Comparison of ENCODE assay signal across 18 mouse cellular contexts in the genomic region with DNA sequence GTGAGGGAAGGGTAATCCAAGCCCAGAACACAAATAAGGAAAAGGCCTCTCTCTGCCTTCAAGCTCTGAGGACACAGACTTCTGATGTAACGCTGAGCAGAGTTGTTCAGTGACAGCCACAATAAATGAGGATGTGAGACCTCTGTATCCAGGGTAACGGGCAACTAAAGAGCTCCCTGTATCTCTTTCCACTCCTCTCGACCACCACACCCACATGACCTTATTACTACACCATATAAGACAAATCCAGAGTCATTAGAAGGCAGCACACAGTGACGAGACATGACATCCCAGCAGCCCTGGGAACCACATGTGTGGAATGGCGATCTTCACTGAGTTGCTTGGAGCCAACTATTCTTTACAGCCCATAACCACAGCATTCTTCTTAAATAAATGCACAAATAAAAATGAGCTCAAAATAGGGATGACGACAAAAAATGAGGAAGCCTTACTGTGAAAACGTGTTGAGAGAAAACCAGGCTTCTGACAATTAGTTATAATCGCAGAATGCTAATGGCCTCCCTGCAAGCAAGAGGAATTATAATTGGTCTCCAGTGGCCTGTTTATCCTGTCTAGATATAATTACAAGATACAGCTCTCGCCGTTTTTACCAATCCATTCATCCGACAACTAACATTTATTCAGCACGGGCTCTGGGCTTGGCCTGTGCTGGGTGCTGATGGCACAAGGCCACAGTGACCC. TPM values are rescaled to one million over a fixed set of nuclear protein-coding genes. Genes with fewer than 3 reads are reported as not detected.
DNase-seq lines count a peak whose midpoint lies in the region; ATAC-seq lines count a peak whose summit lies in the region.
"Had no signal": no experiment of that assay in that cellular context is flagged by ENCODE, and none has a peak within 500 bp of the region (broad histone marks: within the 10 kb centered on the region; RNA-seq: fewer than 3 reads in every experiment).

No protein-coding gene starts in this region.

- ATAC-seq in hindbrain, embryonic 11.5 days (ENCODE audit: low FRiP score), result peak; percentile 75
- ATAC-seq in granulocyte monocyte progenitor cell, adult 5-6 weeks (replicated peaks; ENCODE audit: poor library complexity, severe bottlenecking), result peak; percentile 96
- peak; percentile 86 for ATAC-seq in midbrain, embryonic 13.5 days
- peak; percentile 46 for ATAC-seq in neural tube, embryonic 15.5 days (ENCODE audit: low FRiP score)

- H3K27me3 ChIP-seq in hindbrain, embryonic 11.5 days (ENCODE audit: control insufficient read depth, insufficient read depth, low read length), result no peaks in the 10 kb centered on the region
- H3K27me3 ChIP-seq in hindbrain, embryonic 10.5 days (ENCODE audit: insufficient read depth, poor library complexity, severe bottlenecking), result no peaks in the 10 kb centered on the region
- H3K27me3 ChIP-seq in midbrain, embryonic 13.5 days, result no peaks in the 10 kb centered on the region
- H3K27me3 ChIP-seq in neural tube, embryonic 15.5 days (replicated peaks), result no peaks in the 10 kb centered on the region
- H3K27me3 ChIP-seq: limb, embryonic 12.5 days had no signal

- no peak overlapping the region for H3K4me2 ChIP-seq in hindbrain, embryonic 11.5 days (replicated peaks; ENCODE audit: low read depth, low read length)
- H3K4me2 ChIP-seq in midbrain, embryonic 13.5 days (replicated peaks), result no peak overlapping the region
- no peak overlapping the region for H3K4me2 ChIP-seq in neural tube, embryonic 15.5 days
- H3K4me2 ChIP-seq: limb, embryonic 12.5 days had no signal

- no peaks in the 10 kb centered on the region for H3K4me1 ChIP-seq in hindbrain, embryonic 11.5 days (replicated peaks; ENCODE audit: control insufficient read depth, insufficient read depth, low read length)
- peaks cover 14% of the 10 kb centered on the region for H3K4me1 ChIP-seq in hindbrain, embryonic 10.5 days (replicated peaks)
- peaks cover 34% of the 10 kb centered on the region for H3K4me1 ChIP-seq in midbrain, embryonic 13.5 days (replicated peaks)
- peaks cover 33% of the 10 kb centered on the region for H3K4me1 ChIP-seq in neural tube, embryonic 15.5 days
- H3K4me1 ChIP-seq: limb, embryonic 12.5 days had no signal

- H3K36me3 ChIP-seq in hindbrain, embryonic 11.5 days (ENCODE audit: control insufficient read depth, insufficient read depth, low read length), result no peaks in the 10 kb centered on the region
- peaks cover 27% of the 10 kb centered on the region for H3K36me3 ChIP-seq in hindbrain, embryonic 10.5 days
- no peaks in the 10 kb centered on the region for H3K36me3 ChIP-seq in midbrain, embryonic 13.5 days
- H3K36me3 ChIP-seq in neural tube, embryonic 15.5 days, result peaks cover under 1% of the 10 kb centered on the region; the same call in 1 of the 2 replicates

- intact Hi-C loops in left cerebral cortex, postnatal 4 days (cut with DNase I), result no loop called here

- H3K4me3 ChIP-seq in hindbrain, embryonic 11.5 days (ENCODE audit: low read depth, low read length), result no peak overlapping the region
- H3K4me3 ChIP-seq in hindbrain, embryonic 10.5 days, result no peak overlapping the region
- no peak overlapping the region for H3K4me3 ChIP-seq in midbrain, embryonic 13.5 days (replicated peaks)
- no peak overlapping the region for H3K4me3 ChIP-seq in neural tube, embryonic 15.5 days (replicated peaks)
- H3K4me3 ChIP-seq: limb, embryonic 12.5 days had no signal

- no peaks in the 10 kb centered on the region for H3K9me3 ChIP-seq in hindbrain, embryonic 11.5 days (ENCODE audit: control insufficient read depth, low read length)
- H3K9me3 ChIP-seq in hindbrain, embryonic 10.5 days, result 0 out of 2 replicates have a peak, but pooled peaks cover 4% of the 10 kb centered on the region
- H3K9me3 ChIP-seq in midbrain, embryonic 13.5 days, result peaks cover 5% of the 10 kb centered on the region; the same call in 1 of the 2 replicates
- no peaks in the 10 kb centered on the region; the same call in 1 of the 2 replicates for H3K9me3 ChIP-seq in neural tube, embryonic 15.5 days (replicated peaks)

- no peak for DNase-seq in hindbrain, embryonic 11.5 days (ENCODE audit: low spot score)
- DNase-seq in hindbrain, embryonic 10.5 days (ENCODE audit: low spot score), result no peak
- no peak for DNase-seq in left cerebral cortex, postnatal 4 days
- no peak for DNase-seq in cerebellum, adult 9-10 months
- DNase-seq in cerebellum, adult 18-20 months, result no peak
- DNase-seq: heart, postnatal 14 days; kidney, adult 2 months; right cerebral cortex, postnatal 14 days had no signal

- no peak overlapping the region for H3K9ac ChIP-seq in hindbrain, embryonic 11.5 days (ENCODE audit: low read depth, low read length)
- H3K9ac ChIP-seq in midbrain, embryonic 13.5 days (replicated peaks), result no peak overlapping the region
- H3K9ac ChIP-seq in neural tube, embryonic 15.5 days (replicated peaks), result no peak overlapping the region
- H3K9ac ChIP-seq: limb, embryonic 12.5 days had no signal

- 67% methylated on average over 12 of the region's 12 CpGs for WGBS in hindbrain, embryonic 11.5 days
- 77% methylated on average over 12 of the region's 12 CpGs for WGBS in hindbrain, embryonic 10.5 days
- 51% methylated on average over 12 of the region's 12 CpGs for WGBS in midbrain, embryonic 13.5 days
- 23% methylated on average over 12 of the region's 12 CpGs for WGBS in neural tube, embryonic 15.5 days

- H3K27ac ChIP-seq in hindbrain, embryonic 11.5 days (ENCODE audit: low read depth, low read length), result peak overlapping the region; percentile 55
- no peak overlapping the region for H3K27ac ChIP-seq in hindbrain, embryonic 10.5 days
- peak overlapping the region; percentile 78 for H3K27ac ChIP-seq in midbrain, embryonic 13.5 days
- H3K27ac ChIP-seq in neural tube, embryonic 15.5 days (replicated peaks), result peak overlapping the region; percentile 63
- H3K27ac ChIP-seq: limb, embryonic 12.5 days; macrophage had no signal

RNA-seq across cellular contexts. Expression of a gene that starts 27.7 kb away (rescaled TPM):
- polyA plus RNA-seq in hindbrain, embryonic 11.5 days (2014; fragmentation: Nextera tagmentation; extraction: Ambion mirVana), result not detected in 2 replicates
- polyA plus RNA-seq in hindbrain, embryonic 10.5 days (2016; fragmentation: Nextera tagmentation; extraction: Ambion mirVana), result not detected in 2 replicates
- total RNA-seq in granulocyte monocyte progenitor cell, adult 5-6 weeks (2014; fragmentation: Nextera tagmentation), result not detected in 2 replicates
- not detected in 2 replicates for total RNA-seq in granulocyte monocyte progenitor cell, adult 5-6 weeks (2017)
- not detected in 2 replicates for polyA plus RNA-seq in midbrain, embryonic 13.5 days (2015; fragmentation: Nextera tagmentation; extraction: Ambion mirVana)
- not detected in 2 replicates for polyA plus RNA-seq in neural tube, embryonic 15.5 days (2015; fragmentation: Nextera tagmentation; extraction: Ambion mirVana)
- not detected for total RNA-seq in left cerebral cortex, postnatal 4 days (2021)
- total RNA-seq: adrenal gland, postnatal 4 days; heart, adult 8-10 months; heart, postnatal 14 days had no signal
- polyA plus RNA-seq: cortical plate, adult 2 months; large intestine, adult 2 months; limb, embryonic 12.5 days; liver, embryonic 16.5 days; macrophage had no signal

RNA-seq across cellular contexts. Expression of a gene that starts 53.7 kb away (rescaled TPM):
- polyA plus RNA-seq in hindbrain, embryonic 11.5 days (2014; fragmentation: Nextera tagmentation; extraction: Ambion mirVana), result 42.3 and 44.6 TPM in 2 replicates
- polyA plus RNA-seq in hindbrain, embryonic 10.5 days (2016; fragmentation: Nextera tagmentation; extraction: Ambion mirVana), result 25.9 and 31.4 TPM in 2 replicates
- 9.0 and 9.6 TPM in 2 replicates for total RNA-seq in granulocyte monocyte progenitor cell, adult 5-6 weeks (2014; fragmentation: Nextera tagmentation)
- 5.5 and 5.9 TPM in 2 replicates for total RNA-seq in granulocyte monocyte progenitor cell, adult 5-6 weeks (2017)
- 32.8 and 33.5 TPM in 2 replicates for polyA plus RNA-seq in midbrain, embryonic 13.5 days (2015; fragmentation: Nextera tagmentation; extraction: Ambion mirVana)
- 30.9 and 32.7 TPM in 2 replicates for polyA plus RNA-seq in neural tube, embryonic 15.5 days (2015; fragmentation: Nextera tagmentation; extraction: Ambion mirVana)
- 10 to 100 TPM; 25.5 to 27.8 TPM for total RNA-seq in left cerebral cortex, postnatal 4 days (2021)

Comparison
In these comparisons a context has a peak if more than half of its experiments do, and no peak if none do; other contexts are left out.
1. ATAC-seq: peak in every context shown above with its lines; median percentile 96 in granulocyte monocyte progenitor cell, adult 5-6 weeks; 86 in midbrain, embryonic 13.5 days; 75 in hindbrain, embryonic 11.5 days; 46 in neural tube, embryonic 15.5 days.